Mouse (Mus musculus) liver, embryonic 15.5 days (tissue): ENCODE data around the gene Tubb4a. TPM values are rescaled to one million over a fixed set of nuclear protein-coding genes. Genes with fewer than 3 reads are reported as not detected.
A peak's percentile ranks its signal among the peaks of the same experiment; 100 is the strongest.
"Not testable (repeated sequence)": the region's sequence is repeated elsewhere in the genome, so short reads cannot be mapped to it uniquely, and the experiment has no call there.

Experiments
- ATAC-seq: fragments of 200-750 bp; cut with Nextera tagmentation; 2 replicates; pipeline ENCODE4 v1.8.0; 2017; ENCODE audit warnings: moderate number of reproducible peaks, mild to moderate bottlenecking, moderate library complexity; ENCODE audit not compliant: insufficient read depth
- H3K27ac ChIP-seq: fragments of 300-500 bp; sonication (generic); replicated peaks from 2 replicates; pipeline ENCODE4 v1.5.1; 2015; ENCODE audit warnings: mild to moderate bottlenecking, inconsistent platforms
- H3K27me3 ChIP-seq: fragments of 300-500 bp; sonication (generic); 2 replicates; pipeline ENCODE4 v1.6.1; 2015; ENCODE audit warnings: mild to moderate bottlenecking, inconsistent platforms
- H3K36me3 ChIP-seq: fragments of 300-500 bp; sonication (generic); replicated peaks from 2 replicates; pipeline ENCODE4 v1.6.1; 2015; ENCODE audit warnings: moderate library complexity, mild to moderate bottlenecking, inconsistent platforms
- H3K4me1 ChIP-seq: fragments of 300-500 bp; sonication (generic); replicated peaks from 2 replicates; pipeline ENCODE4 v1.6.1; 2015; ENCODE audit warnings: inconsistent platforms
- H3K4me2 ChIP-seq: fragments of 300-500 bp; sonication (generic); 2 replicates; pipeline ENCODE4 v1.6.1; 2015; ENCODE audit warnings: moderate library complexity, mild to moderate bottlenecking, inconsistent platforms
- H3K4me3 ChIP-seq: fragments of 300-500 bp; sonication (generic); replicated peaks from 2 replicates; pipeline ENCODE4 v1.5.1; 2015; ENCODE audit warnings: mild to moderate bottlenecking, inconsistent platforms
- H3K9ac ChIP-seq: fragments of 300-500 bp; sonication (generic); 2 replicates; pipeline ENCODE4 v1.6.1; 2015; ENCODE audit warnings: moderate library complexity, mild to moderate bottlenecking, inconsistent platforms
- H3K9me3 ChIP-seq: fragments of 300-500 bp; sonication (generic); replicated peaks from 2 replicates; pipeline ENCODE4 v1.6.1; 2016; ENCODE audit warnings: inconsistent platforms
- WGBS: fragments of 180-500 bp; shearing (Covaris S2); methylation state at CpG from one replicate; pipeline ENCODE4 v1.1.7; 2015; ENCODE audit warnings: mixed read lengths; ENCODE audit not compliant: insufficient replicate concordance; 5-methylcytosine and 5-hydroxymethylcytosine counted together
- polyA plus RNA-seq: library from polyadenylated mRNA; unstranded; fragments of >200 nt; fragmentation: Nextera tagmentation; extraction: Ambion mirVana; gene quantifications from 2 replicates; pipeline ENCODE4 v1.2.1, GENCODE M21; 2015

The Tubb4a gene
- 0.29 and 0.31 TPM in 2 replicates for polyA plus RNA-seq

DNA sequence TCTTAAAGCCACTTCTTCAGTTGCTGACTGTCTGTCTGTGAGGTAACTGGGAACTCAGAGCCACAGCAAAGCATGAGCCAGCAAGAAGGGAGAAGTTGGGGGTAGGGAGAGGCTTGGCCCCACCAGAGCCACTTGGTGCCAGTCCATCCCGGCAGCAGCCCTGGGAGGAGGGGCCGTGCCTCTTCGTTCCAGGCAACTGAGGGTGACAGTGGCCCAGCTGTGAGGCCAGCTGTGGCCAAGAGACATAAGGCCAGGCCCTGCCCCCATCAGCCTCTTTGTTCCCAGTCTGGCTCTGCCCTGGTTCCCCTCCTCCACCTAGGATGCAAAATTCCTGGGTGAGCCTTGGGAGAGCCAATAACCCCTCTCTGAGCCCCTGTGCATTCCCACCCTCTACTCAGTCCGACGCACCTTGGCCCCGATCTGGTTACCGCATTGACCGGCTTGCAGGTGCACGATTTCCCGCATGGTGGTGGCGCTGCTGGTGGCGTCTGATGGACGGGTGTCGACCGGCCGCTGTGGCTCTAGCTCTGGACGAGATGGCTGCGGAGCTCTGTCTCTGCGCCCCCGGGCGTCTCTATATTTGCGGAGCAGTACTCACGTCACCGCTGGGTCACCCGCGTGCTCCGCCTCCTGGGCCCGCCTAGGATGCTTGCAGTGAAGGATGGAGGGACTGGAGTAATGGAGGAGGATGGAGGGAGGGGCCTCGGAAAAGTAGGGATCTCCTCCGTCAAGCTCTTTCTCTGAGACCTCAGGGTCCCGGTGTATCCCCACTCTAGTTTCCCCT is at the start of gene Tubb4a:
Gene Tubb4a (minus strand): TSS at position 734 of the 784 bp plus-strand sequence.
- Histone ChIP-seq H3K4me3 (0 out of 2 replicates have a peak within 1 kb of the TSS, but pooled peaks have one; percentile 7), H3K9me3 (no peaks in the 10 kb centered on the region), H3K36me3 (no peaks in the 10 kb centered on the region), H3K27ac (no peak within 1 kb of the TSS), H3K9ac (no peak within 1 kb of the TSS), H3K4me1 (peaks cover 5% of the 10 kb centered on the region; the same call in 1 of the 2 replicates), H3K4me2 (peak within 1 kb of the TSS; percentile 30; the same call in 1 of the 2 replicates), H3K27me3 (peaks cover 30% of the 10 kb centered on the region)
- WGBS = 5% methylated on average over 31 of the region's 31 CpGs
- ATAC-seq = no peak

DNA sequence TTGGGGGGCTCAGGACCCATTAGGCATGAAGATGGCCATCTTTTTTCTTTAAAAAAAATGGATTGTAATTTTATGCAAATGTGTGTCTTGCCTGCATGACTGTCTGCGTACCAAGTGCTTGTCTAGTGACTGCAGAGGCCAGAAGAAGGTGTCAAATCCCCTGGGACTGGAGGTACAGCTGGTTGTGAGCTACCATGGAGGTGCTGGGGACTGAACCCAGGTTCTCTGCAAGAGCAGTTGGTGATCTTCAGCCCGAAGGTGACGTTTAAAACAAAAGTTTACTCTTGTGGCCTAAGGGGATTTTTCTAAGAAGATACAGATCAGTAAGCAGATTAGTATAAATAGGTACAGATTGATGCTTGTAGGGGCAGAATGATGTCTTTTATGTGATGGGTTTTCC is 48.1 kb upstream of the Tubb4a start:
- no peaks in the 10 kb centered on the region for H3K9me3 ChIP-seq
- 57% methylated on average over 3 of the region's 3 CpGs for WGBS

DNA sequence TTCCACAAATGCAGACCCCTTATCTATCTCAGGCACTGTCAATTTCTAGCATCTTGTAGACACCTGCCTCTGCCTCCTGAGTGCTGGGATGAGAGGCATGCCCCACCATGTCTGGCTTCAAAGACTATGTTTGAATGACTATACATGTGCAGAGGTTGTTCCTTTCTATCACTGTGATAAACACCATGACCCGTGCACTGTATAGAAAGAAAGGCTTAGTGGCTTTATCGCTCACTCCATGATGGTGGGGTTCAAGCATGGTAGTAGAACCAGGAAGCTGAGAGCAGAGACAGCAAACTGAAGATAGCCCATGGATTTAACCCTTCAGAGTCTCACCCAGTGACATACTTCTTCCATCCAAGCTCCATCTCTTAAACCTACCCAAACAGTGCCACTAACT is 47.1 kb upstream of the Tubb4a start:
- Histone ChIP-seq H3K4me2 (no peak overlapping the region), H3K4me1 (peaks cover 11% of the 10 kb centered on the region; the same call in 1 of the 2 replicates), H3K36me3 (no peaks in the 10 kb centered on the region), H3K4me3 (no peak overlapping the region), H3K27ac (no peak overlapping the region), H3K9ac (no peak overlapping the region), H3K9me3 (no peaks in the 10 kb centered on the region), H3K27me3 (no peaks in the 10 kb centered on the region)
- WGBS = 24% methylated on average over 2 of the region's 2 CpGs
- no peak for ATAC-seq

More for the DNA sequence above, 48.1 kb upstream of the Tubb4a start:
- Histone ChIP-seq H3K4me2 (no peak overlapping the region), H3K9ac (no peak overlapping the region), H3K36me3 (no peaks in the 10 kb centered on the region), H3K27ac (no peak overlapping the region), H3K4me1 (peaks cover 15% of the 10 kb centered on the region; the same call in 1 of the 2 replicates), H3K4me3 (no peak overlapping the region), H3K27me3 (no peaks in the 10 kb centered on the region)
- no peak for ATAC-seq

DNA sequence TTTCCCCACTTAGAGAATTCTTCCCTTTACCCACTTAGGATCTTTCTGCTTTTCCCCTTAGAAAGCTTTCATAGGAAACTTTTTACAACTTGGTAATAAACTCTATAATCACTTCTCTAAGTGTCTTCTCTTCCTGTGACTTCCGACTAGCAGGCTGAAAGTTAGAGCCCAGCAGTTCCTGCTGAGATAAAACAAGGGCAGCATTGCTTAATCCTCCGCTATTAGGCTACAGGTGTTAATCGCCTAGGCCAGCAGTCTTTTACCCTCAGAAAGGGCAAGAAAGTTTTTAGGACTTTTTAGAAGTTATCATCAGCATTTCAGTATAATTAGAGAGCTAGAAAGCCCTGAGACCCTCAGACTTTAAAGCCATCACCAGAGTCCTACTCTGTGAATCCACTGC is 46.4 kb upstream of the Tubb4a start:
- H3K4me2 ChIP-seq, H3K9me3 ChIP-seq, ATAC-seq, H3K4me3 ChIP-seq, H3K9ac ChIP-seq, H3K27ac ChIP-seq, H3K27me3 ChIP-seq, H3K36me3 ChIP-seq: not testable (repeated sequence)
- 5% methylated on average over 3 of the region's 3 CpGs for WGBS
- peaks cover 11% of the 10 kb centered on the region; the same call in 1 of the 2 replicates for H3K4me1 ChIP-seq

DNA sequence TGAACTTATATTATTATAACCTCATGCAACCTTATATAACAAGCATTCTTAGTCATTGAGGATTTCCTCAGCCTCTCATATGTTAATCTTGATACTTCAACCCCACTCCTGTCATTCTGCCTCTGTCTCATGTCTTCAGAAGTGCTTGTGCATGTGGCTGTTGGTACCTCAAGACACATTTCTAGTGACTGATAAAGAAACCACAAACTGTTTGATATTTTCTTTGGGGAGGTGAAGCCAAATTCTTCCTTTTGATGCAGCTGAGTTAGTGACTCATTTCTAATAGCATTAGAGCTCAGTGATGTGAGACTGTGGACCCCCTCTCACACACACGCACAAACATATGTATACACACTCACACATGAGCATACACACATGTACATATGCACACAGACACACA is 44.2 kb upstream of the Tubb4a start:
- Histone ChIP-seq H3K9ac (no peak overlapping the region), H3K4me3 (no peak overlapping the region), H3K27me3 (no peaks in the 10 kb centered on the region), H3K4me2 (no peak overlapping the region), H3K27ac (no peak overlapping the region), H3K9me3 (no peaks in the 10 kb centered on the region), H3K36me3 (no peaks in the 10 kb centered on the region), H3K4me1 (peaks cover 11% of the 10 kb centered on the region; the same call in 1 of the 2 replicates)
- 0 out of 2 replicates have a peak, but pooled peaks have one; percentile 37 for ATAC-seq
- 51% methylated on average over 1 of the region's 1 CpGs for whole genome bisulfite sequencing

DNA sequence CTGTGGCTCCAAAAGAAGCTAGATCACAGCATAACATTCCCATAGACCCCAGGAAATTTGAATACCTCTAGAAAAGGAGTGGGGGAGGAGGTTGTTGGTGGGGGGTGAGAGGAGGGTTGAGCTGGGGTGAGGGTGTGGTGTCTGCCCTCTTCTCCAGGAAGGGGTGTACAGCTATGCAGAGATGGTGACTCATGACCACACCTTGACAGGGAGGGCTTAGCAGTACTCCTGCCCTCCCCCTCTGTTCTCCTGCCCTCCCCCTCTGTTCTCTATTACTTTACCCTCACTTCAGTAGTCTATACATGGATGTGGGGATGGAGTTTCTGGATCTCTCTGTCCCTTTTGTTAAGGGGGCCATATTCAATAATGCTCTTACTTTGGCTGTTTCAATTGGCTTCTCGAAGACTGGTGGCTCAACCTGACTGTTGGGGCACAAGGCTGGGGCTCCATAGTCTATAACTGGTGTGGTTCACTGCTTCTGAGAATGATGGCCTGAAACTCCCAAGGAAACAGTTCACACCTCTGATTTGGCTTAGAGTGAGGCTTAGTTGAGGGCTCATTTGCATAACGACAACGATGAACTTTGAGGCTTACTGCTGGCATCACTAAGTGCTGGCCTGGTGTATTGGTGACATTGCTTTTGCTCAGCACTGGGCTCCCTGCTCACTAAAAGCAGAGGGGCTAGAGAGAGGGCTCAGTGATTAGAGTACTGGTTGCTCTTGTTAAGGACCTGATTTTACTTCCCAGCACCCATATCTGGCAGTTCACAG is 38.5 kb upstream of the Tubb4a start:
- Histone ChIP-seq H3K27ac (no peak overlapping the region), H3K4me2 (no peak overlapping the region), H3K4me1 (peaks cover 3% of the 10 kb centered on the region; the same call in 1 of the 2 replicates), H3K9me3 (no peaks in the 10 kb centered on the region), H3K9ac (no peak overlapping the region), H3K4me3 (no peak overlapping the region), H3K27me3 (0 out of 2 replicates have a peak, but pooled peaks cover 4% of the 10 kb centered on the region), H3K36me3 (no peaks in the 10 kb centered on the region)
- WGBS = 57% methylated on average over 3 of the region's 3 CpGs
- no peak for ATAC-seq

DNA sequence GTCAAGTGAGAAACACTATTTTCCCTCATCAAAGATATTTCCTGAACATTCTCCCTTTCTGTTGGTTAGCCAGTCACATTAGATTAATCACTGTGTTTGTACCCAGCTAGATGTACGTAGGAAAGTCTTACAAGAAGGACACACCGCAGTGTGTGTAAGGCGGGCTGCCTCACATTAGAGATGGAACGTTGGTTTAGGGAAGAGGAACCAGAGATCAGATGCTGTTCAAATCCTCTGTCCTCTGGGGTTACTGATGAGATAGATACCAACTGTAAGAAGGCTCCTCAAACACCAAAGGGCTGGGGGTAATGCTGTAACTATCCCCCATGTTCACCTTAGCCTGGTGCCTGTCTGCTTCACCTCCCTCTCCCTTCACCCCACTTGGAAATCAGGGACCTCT is 37.2 kb upstream of the Tubb4a start:
- 53% methylated on average over 4 of the region's 4 CpGs for WGBS

DNA sequence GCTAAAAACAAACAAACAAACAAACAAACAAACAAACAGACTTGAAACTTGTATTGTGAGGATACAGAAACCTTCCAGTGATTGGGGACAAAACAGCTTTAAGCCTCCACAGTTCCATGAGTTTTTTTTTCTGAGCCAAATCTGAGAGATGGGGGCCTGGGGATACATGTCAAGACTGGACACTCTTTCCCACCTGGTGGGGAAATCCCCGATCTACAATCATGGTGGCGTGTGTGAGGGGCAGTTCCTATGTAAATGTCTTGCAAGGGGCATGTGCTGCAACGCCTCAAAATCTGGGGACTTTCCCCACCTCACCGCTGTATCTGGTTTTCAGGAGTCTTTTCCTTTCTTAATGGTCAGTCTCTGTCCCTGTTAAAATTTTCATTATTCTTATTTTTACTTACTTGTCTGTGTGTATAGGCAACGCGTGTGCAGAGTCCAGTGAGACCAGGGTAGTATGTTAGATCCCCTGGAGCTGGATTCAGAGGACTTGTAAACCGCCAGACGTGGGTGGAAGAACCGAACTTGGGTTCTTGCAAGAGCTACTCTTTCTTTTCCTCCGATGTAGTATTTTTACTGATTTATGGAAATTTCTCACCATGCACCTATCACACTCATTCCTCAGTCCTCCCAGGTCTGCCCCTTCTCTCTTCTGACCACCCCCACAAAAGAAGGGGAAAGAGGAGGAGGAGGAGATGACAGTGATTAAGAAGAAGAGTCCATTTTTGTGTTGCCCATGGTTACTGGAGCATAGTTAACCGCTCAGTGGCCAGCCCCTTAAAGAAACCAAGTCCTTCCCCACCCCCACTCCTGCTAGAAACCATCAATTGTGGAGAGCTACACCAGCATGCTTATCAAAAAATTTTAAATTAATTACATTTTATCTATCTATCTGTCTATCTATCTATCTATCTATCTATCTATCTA is 35.9 kb upstream of the Tubb4a start:
- WGBS = 72% methylated on average over 11 of the region's 11 CpGs
- H3K4me2 ChIP-seq = no peak overlapping the region
- no peak overlapping the region for H3K9ac ChIP-seq
- 0 out of 2 replicates have a peak, but pooled peaks cover 6% of the 10 kb centered on the region for H3K27me3 ChIP-seq
- H3K4me1 ChIP-seq = peaks cover 10% of the 10 kb centered on the region
- H3K27ac ChIP-seq = no peak overlapping the region
- no peak overlapping the region for H3K4me3 ChIP-seq
- H3K9me3 ChIP-seq = no peaks in the 10 kb centered on the region
- no peak for ATAC-seq
- H3K36me3 ChIP-seq = no peaks in the 10 kb centered on the region

More for the DNA sequence above, 37.2 kb upstream of the Tubb4a start:
- H3K27me3 ChIP-seq = 0 out of 2 replicates have a peak, but pooled peaks cover 4% of the 10 kb centered on the region
- no peak overlapping the region for H3K4me2 ChIP-seq
- no peak overlapping the region for H3K9ac ChIP-seq
- no peaks in the 10 kb centered on the region for H3K9me3 ChIP-seq
- H3K27ac ChIP-seq = no peak overlapping the region
- no peak for ATAC-seq
- H3K4me3 ChIP-seq = no peak overlapping the region
- H3K4me1 ChIP-seq = no peaks in the 10 kb centered on the region
- H3K36me3 ChIP-seq = no peaks in the 10 kb centered on the region

DNA sequence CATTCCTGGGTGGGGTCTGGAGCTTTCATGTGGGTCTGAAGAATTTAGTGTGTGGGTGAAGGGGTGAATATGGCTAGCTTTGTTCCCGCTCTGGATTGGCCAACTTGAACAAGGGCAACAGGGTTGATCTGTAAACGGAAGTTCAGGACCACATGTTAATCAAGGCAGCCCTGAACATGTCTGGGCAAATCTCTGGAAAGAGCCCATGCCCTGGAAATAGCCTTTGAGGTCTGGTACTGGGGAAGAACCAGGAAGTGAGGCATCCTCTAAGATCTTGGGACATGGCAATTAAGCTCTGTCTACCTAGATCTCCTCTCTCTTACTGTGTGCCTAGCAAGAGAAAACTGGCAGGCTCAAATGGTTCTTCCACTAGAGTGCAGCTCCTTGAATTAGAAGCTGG is 34.3 kb upstream of the Tubb4a start:
- Histone ChIP-seq H3K27ac (no peak overlapping the region), H3K4me3 (no peak overlapping the region), H3K9ac (no peak overlapping the region), H3K4me1 (peaks cover 12% of the 10 kb centered on the region), H3K4me2 (no peak overlapping the region), H3K27me3 (0 out of 2 replicates have a peak, but pooled peaks cover 7% of the 10 kb centered on the region), H3K36me3 (no peaks in the 10 kb centered on the region), H3K9me3 (no peaks in the 10 kb centered on the region)
- no peak for ATAC-seq
- 56% methylated on average over 2 of the region's 2 CpGs for WGBS

DNA sequence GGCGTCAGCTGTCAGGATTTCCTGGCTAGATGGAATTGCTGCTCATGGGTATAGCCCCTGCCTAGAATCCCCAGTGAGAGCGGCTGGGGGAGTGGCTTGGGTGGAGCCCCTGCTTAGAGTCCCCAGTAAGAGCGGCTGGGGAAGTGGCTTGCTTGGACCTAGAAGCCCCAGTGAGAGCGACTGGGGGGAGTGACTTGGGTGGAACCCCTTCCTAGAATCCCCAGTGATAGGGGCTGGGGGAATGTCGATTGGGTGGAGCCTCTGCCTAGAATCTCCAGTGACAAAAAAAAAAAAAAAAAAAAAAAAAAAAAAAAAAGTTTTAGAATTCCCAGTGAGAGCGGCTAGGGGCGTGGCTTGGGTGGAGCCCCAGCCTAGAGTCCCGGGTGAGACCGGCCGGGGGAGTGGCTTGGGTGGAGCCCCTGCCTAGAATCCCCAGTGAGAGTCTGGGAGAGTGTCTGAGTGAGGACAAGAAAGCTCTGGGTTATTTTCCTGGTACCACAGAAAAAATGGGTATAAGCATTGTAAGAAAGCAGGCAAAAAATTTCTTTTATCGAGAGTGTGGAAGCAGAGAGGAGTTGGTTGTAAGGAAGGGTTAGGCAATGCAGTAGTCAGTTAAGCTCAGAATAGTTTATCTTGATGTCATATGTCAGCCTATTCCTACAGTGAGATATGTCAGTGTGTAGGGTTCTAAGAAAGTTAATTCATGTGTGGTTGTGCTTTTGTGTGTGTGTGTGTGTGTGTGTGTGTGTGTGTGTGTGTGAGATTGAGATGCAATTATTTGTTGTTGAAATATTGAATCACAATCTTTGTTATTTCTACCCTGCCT is 31.2 kb upstream of the Tubb4a start:
- 3% methylated on average over 11 of the region's 11 CpGs for WGBS
- Histone ChIP-seq H3K4me3 (no peak overlapping the region), H3K4me2 (peak overlapping the region; percentile 38), H3K4me1 (peaks cover 12% of the 10 kb centered on the region), H3K9ac (no peak overlapping the region), H3K9me3 (no peaks in the 10 kb centered on the region), H3K27ac (no peak overlapping the region), H3K27me3 (peaks cover 21% of the 10 kb centered on the region), H3K36me3 (no peaks in the 10 kb centered on the region)
- peak; percentile 66; the same call in 1 of the 2 replicates for ATAC-seq
